Mouse (Mus musculus): Measurements from ENCODE around the gene Mfap1a.

GRCm38 (mm10) chr2:121448136-121448535 is 58.3 kb downstream of the Mfap1a start:
- TF ChIP-seq POLR2A (IDR thresholded peaks at IDR 0.05; ENCODE audit: control insufficient read depth, extremely low read depth, insufficient read depth, low read length, poor library complexity) = no peak
- TF ChIP-seq CTCF (IDR thresholded peaks at IDR 0.05; ENCODE audit: borderline replicate concordance, control insufficient read depth, extremely low read depth, insufficient read depth, low read length, poor library complexity) = no peak

All from thymus, adult 2 months (tissue).